Mouse (Mus musculus): ENCODE results near the gene Gsdme. TPM values are rescaled to one million over a fixed set of nuclear protein-coding genes. Genes with fewer than 3 reads are reported as not detected.

Gsdme gene
- total and polyA plus RNA-seq, 3 experiments = 0.27 to 1.5 TPM; not detected in 1

- Histone ChIP-seq H3K9me3 (replicated peaks; ENCODE audit: insufficient read depth, low read length) (no peaks in the 10 kb centered on the region), H3K27me3 (ENCODE audit: control insufficient read depth in 1 of 2, insufficient read depth in 2 of 2, low read length in 2 of 2) (no peaks in the 10 kb centered on the region), H3K9ac (ENCODE audit: control insufficient read depth, low read depth, low read length, poor library complexity, severe bottlenecking) (no peak overlapping the region), H3K36me3 (ENCODE audit: control insufficient read depth in 1 of 2, insufficient read depth in 2 of 2, low read length in 2 of 2) (peaks cover 0 to 1% of the 10 kb centered on the region in 2 experiments; a peak in 2 of 4 replicates), H3K4me1 (ENCODE audit: control insufficient read depth in 1 of 2, insufficient read depth in 2 of 2, low read length in 2 of 2) (no peaks in the 10 kb centered on the region), H3K79me2 (ENCODE audit: control insufficient read depth, insufficient read depth, low read length, poor library complexity) (peaks cover 2% of the 10 kb centered on the region; the same call in 1 of the 2 replicates), H3K4me3 (ENCODE audit: control insufficient read depth in 1 of 2, insufficient read depth in 1 of 2, low read depth in 2 of 2, low read length in 2 of 2) (no peak overlapping the region), H3K27ac (ENCODE audit: control insufficient read depth, low read depth, low read length) (no peak overlapping the region)
- DNase-seq (ENCODE audit: low read depth, low spot score) = no peak
- no peak for TF ChIP-seq USF1 (IDR thresholded peaks at IDR 0.05; ENCODE audit: low read depth, low read length)
- TF ChIP-seq TBP (IDR thresholded peaks at IDR 0.05; ENCODE audit: low read depth, low read length) = no peak
- no peak for TF ChIP-seq ZC3H11A (IDR thresholded peaks at IDR 0.05; ENCODE audit: low read depth, low read length)
- no peak for TF ChIP-seq KAT2A (conservative IDR thresholded peaks at IDR 0.05; ENCODE audit: low read depth, low read length)
- TF ChIP-seq POLR2AphosphoS5 (IDR thresholded peaks at IDR 0.05; ENCODE audit: borderline replicate concordance, low read depth, low read length) = no peak
- no peak for TF ChIP-seq GATA1 (IDR thresholded peaks at IDR 0.05; ENCODE audit: low read depth, low read length)
- TF ChIP-seq GABPA (IDR thresholded peaks at IDR 0.05; ENCODE audit: low read depth, low read length) = no peak
- no peak for TF ChIP-seq ZKSCAN1 (IDR thresholded peaks at IDR 0.05; ENCODE audit: low read depth, low read length)
- no peak for TF ChIP-seq MAX (IDR thresholded peaks at IDR 0.05; ENCODE audit: low read length)
- TF ChIP-seq POLR2AphosphoS2 (IDR thresholded peaks at IDR 0.05; ENCODE audit: low read length) = no peak
- TF ChIP-seq ZNF384 (IDR thresholded peaks at IDR 0.05; ENCODE audit: low read depth, low read length) = no peak
- no peak for TF ChIP-seq CHD2 (IDR thresholded peaks at IDR 0.05; ENCODE audit: low read length)
- TF ChIP-seq MXI1 (IDR thresholded peaks at IDR 0.05; ENCODE audit: low read depth, low read length) = no peak
- TF ChIP-seq RAD21 (IDR thresholded peaks at IDR 0.05; ENCODE audit: low read depth, low read length) = no peak
- TF ChIP-seq EP300 (IDR thresholded peaks at IDR 0.05; ENCODE audit: low read depth in 1 of 2, low read length in 2 of 2) = no peak
- no peak for TF ChIP-seq MAZ (IDR thresholded peaks at IDR 0.05; ENCODE audit: low read depth, low read length)
- no peak for TF ChIP-seq SMC3 (IDR thresholded peaks at IDR 0.05; ENCODE audit: low read depth, low read length)
Observed at GRCm38 (mm10) chr6:50139526-50139925, 124.1 kb downstream of the Gsdme start.

Other genes starting within 250 kb of the Gsdme start
- gene Mpp6, start 153.6 kb downstream of the Gsdme start, total RNA-seq (2012; rRNA removed) = 68.1 and 79.5 TPM in 2 replicates
- 10 to 100 TPM in 1 of 2 experiments, not detected in 1; 74.8 TPM for gene Mpp6, start 153.6 kb downstream of the Gsdme start, polyA plus RNA-seq (2012; ENCODE audit: insufficient read depth in 1 of 2, insufficient read length in 2 of 2, low read depth in 1 of 2, low replicate concordance in 2 of 2, missing spikeins in 1 of 2)
- 4.3 and 5.6 TPM in 2 replicates for gene Osbpl3, start 192.3 kb upstream of the Gsdme start, total RNA-seq (2012; rRNA removed)
- 1 to 10 TPM in 1 of 2 experiments, not detected in 1; 4.9 TPM for gene Osbpl3, start 192.3 kb upstream of the Gsdme start, polyA plus RNA-seq (2012; ENCODE audit: insufficient read depth in 1 of 2, insufficient read length in 2 of 2, low read depth in 1 of 2, low replicate concordance in 2 of 2, missing spikeins in 1 of 2)

Data from MEL (cell line).